Mouse (Mus musculus): ENCODE results near the gene Rhou.
A peak's percentile ranks its signal among the peaks of the same experiment; 100 is the strongest.
"Not testable (repeated sequence)": the region's sequence is repeated elsewhere in the genome, so short reads cannot be mapped to it uniquely, and the experiment has no call there.

The Rhou gene

GRCm38 (mm10) chr8:123653308-123653993 lies at the start of gene Rhou:
Rhou (plus strand) TSS chr8:123653929.
- peak; percentile 58 for DNase-seq (ENCODE audit: low read depth, low spot score)

GRCm38 (mm10) chr8:123612652-123613051 lies 41.1 kb upstream of the Rhou start:
- DNase-seq (ENCODE audit: low read depth, low spot score) = not testable (repeated sequence)

GRCm38 (mm10) chr8:123623523-123623922 lies 30.2 kb upstream of the Rhou start:
- not testable (repeated sequence) for DNase-seq (ENCODE audit: low read depth, low spot score)

- no peak for DNase-seq (ENCODE audit: low read depth, low spot score)
Measured at GRCm38 (mm10) chr8:123624274-123624673, 29.5 kb upstream of the Rhou start.

DNA sequence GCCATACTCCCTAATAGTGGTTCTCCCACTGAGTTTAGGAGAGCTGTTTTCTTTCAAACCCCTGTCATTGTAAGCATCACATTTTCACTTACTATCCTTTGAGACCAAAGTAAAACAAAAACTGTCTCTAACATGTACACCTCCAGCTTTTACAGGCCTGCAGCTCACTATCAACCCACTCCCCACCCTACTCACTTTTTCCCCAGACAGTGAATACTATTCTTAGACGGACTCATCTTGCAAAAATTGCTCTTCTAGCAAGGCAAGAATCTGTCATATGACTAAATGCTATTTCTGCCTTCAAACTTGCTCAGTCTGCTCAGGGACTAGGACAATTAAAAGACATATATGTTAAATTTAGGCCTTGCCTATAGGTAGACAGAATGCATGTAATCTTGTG lies 29.0 kb upstream of the Rhou start:
- DNase-seq (ENCODE audit: low read depth, low spot score) = no peak

DNA sequence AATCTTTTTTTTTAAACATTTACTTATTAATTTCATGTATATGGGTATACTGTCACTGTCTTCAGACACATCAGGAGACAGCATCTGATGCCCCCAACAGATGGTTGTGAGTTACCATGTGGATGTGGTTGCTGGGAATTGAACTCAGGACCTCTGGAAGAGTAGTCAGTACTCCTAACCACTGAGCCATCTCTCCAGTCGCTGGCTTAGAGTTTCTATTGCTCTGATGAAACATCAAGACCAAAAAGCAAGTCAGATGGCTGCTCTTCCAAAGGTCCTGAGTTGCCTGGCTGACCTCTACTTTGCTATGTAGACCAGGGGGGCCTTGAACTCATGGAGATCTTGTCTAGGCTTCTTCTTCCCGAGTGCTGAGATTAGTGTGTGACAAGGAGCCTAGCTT lies 28.0 kb upstream of the Rhou start:
- no peak for DNase-seq (ENCODE audit: low read depth, low spot score)

- no peak for DNase-seq (ENCODE audit: low read depth, low spot score)
Measured at GRCm38 (mm10) chr8:123627410-123628147, 26.1 kb upstream of the Rhou start.

- peak; percentile 72 for DNase-seq (ENCODE audit: low read depth, low spot score)
Measured at GRCm38 (mm10) chr8:123628253-123628967, 25.3 kb upstream of the Rhou start.

DNA sequence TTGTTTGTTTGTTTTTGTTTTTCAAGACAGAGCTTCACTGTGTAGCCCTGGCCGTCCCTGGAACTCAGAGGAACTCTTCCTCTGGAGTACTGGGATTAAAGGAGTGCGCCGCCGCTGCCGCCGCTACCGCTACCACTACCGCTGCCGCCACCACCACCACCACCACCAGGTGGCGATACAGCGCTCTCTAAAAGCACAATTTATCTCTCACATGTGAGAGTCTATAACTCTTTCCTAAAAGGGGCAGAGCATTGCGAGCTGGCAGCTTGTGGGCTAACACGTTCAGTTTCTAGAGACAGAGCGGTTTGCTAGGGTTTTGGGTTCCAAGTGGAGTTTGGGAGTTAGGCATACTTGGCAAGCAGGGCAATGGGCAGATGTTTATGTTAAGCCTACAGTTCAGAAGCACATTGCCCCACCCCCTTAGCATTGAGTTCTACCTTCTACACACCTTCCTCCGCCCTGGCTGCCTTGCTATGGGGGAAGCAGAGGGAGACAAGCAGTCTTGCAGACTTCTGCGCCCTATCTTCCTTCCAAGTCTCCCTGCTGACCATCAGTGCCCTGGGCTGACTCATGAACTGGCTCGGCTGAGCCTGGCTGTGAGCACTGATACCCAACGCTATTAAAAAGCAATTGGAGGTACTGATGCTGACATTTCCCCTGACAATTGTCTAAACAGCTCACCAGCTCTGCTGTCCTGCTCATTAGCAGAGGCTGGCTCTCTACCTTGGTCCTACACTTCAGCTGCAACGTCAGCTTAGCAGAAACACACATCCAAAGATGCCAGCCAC lies 24.6 kb upstream of the Rhou start:
- peak; percentile 81 for DNase-seq (ENCODE audit: low read depth, low spot score)

GRCm38 (mm10) chr8:123630058-123630457 lies 23.7 kb upstream of the Rhou start:
- DNase-seq (ENCODE audit: low read depth, low spot score) = no peak

- DNase-seq (ENCODE audit: low read depth, low spot score) = no peak
Measured at GRCm38 (mm10) chr8:123630841-123631251, 22.9 kb upstream of the Rhou start.

GRCm38 (mm10) chr8:123631746-123632145 lies 22.0 kb upstream of the Rhou start:
- not testable (repeated sequence) for DNase-seq (ENCODE audit: low read depth, low spot score)

- no peak for DNase-seq (ENCODE audit: low read depth, low spot score)
Measured at GRCm38 (mm10) chr8:123632257-123632656, 21.5 kb upstream of the Rhou start.

DNA sequence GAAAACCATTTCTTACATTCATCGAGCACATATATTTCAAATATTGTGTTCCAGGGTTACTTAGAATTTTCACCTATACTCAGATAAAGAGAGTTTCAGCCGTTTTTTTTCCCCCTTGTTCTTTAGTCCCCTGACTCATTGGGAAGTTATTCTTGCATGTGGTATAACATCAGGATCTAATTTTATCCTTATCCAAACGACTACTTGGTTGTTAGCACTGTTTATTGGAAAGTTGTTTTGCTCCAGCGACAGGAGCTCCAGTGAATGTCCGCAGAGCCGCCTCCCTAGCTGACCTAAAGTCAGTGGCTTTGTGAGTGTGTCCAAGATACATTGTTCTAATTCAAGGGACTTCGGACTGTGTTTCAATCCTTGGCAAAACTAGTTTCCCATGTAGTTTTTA lies 19.9 kb upstream of the Rhou start:
- no peak for DNase-seq (ENCODE audit: low read depth, low spot score)

- no peak for DNase-seq (ENCODE audit: low read depth, low spot score)
Measured at GRCm38 (mm10) chr8:123634395-123635131, 19.2 kb upstream of the Rhou start.

- no peak for DNase-seq (ENCODE audit: low read depth, low spot score)
Measured at GRCm38 (mm10) chr8:123635671-123636070, 18.1 kb upstream of the Rhou start.

GRCm38 (mm10) chr8:123643330-123644051 lies 10.2 kb upstream of the Rhou start:
- DNase-seq (ENCODE audit: low read depth, low spot score) = peak; percentile 56

- DNase-seq (ENCODE audit: low read depth, low spot score) = no peak
Measured at GRCm38 (mm10) chr8:123645229-123645628, 8.5 kb upstream of the Rhou start.

DNA sequence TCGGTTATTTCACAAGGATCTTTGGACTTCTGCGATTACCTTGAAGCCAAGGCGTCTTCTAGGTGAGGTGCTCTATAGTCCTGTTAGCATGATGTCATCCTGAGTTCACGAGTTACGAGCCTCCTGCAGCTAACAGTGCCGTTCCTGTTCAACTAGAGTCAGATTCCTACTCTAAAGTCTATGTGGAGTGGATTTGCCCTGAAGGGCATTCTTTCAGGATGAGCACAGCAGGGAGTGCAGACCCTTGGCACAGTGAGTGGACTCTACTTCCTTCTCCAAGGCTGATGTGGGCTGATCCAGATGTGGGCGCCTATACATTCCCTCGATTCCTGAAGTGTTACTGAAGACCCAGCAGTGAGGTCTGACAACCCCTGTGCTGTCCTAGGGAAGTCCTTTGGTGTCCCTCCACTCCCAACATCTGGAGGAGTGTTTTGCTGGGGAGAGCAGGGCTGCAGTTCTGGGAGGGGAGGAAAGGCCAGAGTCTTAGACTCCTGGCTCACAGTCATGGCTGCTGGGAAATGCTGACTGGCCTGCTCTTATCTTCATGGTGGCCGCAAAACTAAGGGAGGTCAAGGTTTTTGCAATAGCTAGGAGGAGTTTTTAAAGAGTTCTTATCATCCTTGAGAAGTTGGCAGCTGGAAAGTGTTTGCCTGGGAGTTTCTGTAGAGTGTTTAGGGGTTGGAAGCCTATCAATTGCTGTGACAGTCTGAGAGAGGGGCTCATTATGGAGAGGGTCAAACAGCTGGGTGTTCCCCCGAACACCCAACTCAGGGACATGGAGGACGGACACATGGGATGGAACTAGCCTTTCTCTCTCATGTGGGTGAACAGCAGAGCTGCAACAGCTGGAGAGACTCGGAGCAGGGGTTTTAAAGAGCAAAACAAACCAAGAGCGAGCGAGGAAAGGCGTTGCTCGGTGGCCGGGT lies 5.2 kb upstream of the Rhou start:
- DNase-seq (ENCODE audit: low read depth, low spot score) = no peak
